Mouse (Mus musculus): Measurements from ENCODE around the gene Ccdc24. TPM values are rescaled to one million over a fixed set of nuclear protein-coding genes. Genes with fewer than 3 reads are reported as not detected.

The Ccdc24 gene
- total RNA-seq, 1 experiment from 2014 or later = 0.79 TPM

- no peak for DNase-seq
Observed at GRCm38 (mm10) chr4:117890750-117891149, 18.4 kb upstream of the Ccdc24 start.

GRCm38 (mm10) chr4:117890031-117890430 lies 17.7 kb upstream of the Ccdc24 start:
- DNase-seq = no peak

GRCm38 (mm10) chr4:117889471-117889870 lies 17.1 kb upstream of the Ccdc24 start:
- no peak for DNase-seq

- DNase-seq = no peak
Observed at GRCm38 (mm10) chr4:117887920-117888319, 15.6 kb upstream of the Ccdc24 start.

GRCm38 (mm10) chr4:117887133-117887532 lies 14.8 kb upstream of the Ccdc24 start, which contains the start of gene Atp6v0b:
Atp6v0b (minus strand) TSS chr4:117887333.
- peak; percentile 95 for DNase-seq

- DNase-seq = peak; percentile 32
Observed at GRCm38 (mm10) chr4:117886644-117887043, 14.3 kb upstream of the Ccdc24 start.

- no peak for DNase-seq
Observed at GRCm38 (mm10) chr4:117885994-117886393, 13.6 kb upstream of the Ccdc24 start.

- DNase-seq = no peak
Observed at GRCm38 (mm10) chr4:117885093-117885492, 12.7 kb upstream of the Ccdc24 start.

GRCm38 (mm10) chr4:117884146-117884545 lies 11.8 kb upstream of the Ccdc24 start:
- no peak for DNase-seq

GRCm38 (mm10) chr4:117882701-117883691 lies 10.6 kb upstream of the Ccdc24 start, which contains the start of gene B4galt2:
B4galt2 (minus strand) TSS chr4:117883487.
- DNase-seq = peak; percentile 70

- DNase-seq = no peak
Observed at GRCm38 (mm10) chr4:117878703-117879102, 6.3 kb upstream of the Ccdc24 start.

GRCm38 (mm10) chr4:117878301-117878700 lies 5.9 kb upstream of the Ccdc24 start:
- DNase-seq = no peak

- no peak for DNase-seq
Observed at GRCm38 (mm10) chr4:117873615-117874014, 1.3 kb upstream of the Ccdc24 start.

GRCm38 (mm10) chr4:117871787-117872186 lies 570 bp downstream of the Ccdc24 start:
- DNase-seq = no peak

GRCm38 (mm10) chr4:117870437-117870836 lies 1.9 kb downstream of the Ccdc24 start:
- DNase-seq = no peak

GRCm38 (mm10) chr4:117869317-117869716 lies 3.0 kb downstream of the Ccdc24 start:
- DNase-seq = no peak

GRCm38 (mm10) chr4:117867823-117868222 lies 4.5 kb downstream of the Ccdc24 start:
- DNase-seq = peak; percentile 68

- DNase-seq = no peak
Observed at GRCm38 (mm10) chr4:117867000-117867399, 5.4 kb downstream of the Ccdc24 start.

GRCm38 (mm10) chr4:117866083-117866482 lies 6.3 kb downstream of the Ccdc24 start:
- peak; percentile 90 for DNase-seq

- peak; percentile 50 for DNase-seq
Observed at GRCm38 (mm10) chr4:117862823-117863222, 9.5 kb downstream of the Ccdc24 start.

GRCm38 (mm10) chr4:117860570-117860969 lies 11.8 kb downstream of the Ccdc24 start:
- no peak for DNase-seq

GRCm38 (mm10) chr4:117858794-117859193 lies 13.6 kb downstream of the Ccdc24 start:
- DNase-seq = peak; percentile 79

- peak; percentile 34 for DNase-seq
Observed at GRCm38 (mm10) chr4:117855146-117855545, 17.2 kb downstream of the Ccdc24 start.
